Mouse (Mus musculus) CH12.LX (cell line): ENCODE measurements around the gene Snrpg.

Source experiments
- CTCF ChIP-seq, 2 experiments: IDR thresholded peaks in 1 of 2; conservative IDR thresholded peaks in 1 of 2; 2 replicates each; pipeline ENCODE4 v1.5.1; 2011 to 2012; ENCODE audit warnings: low read depth in 2 of 2, low read length in 2 of 2, improper control_type of control experiment in 1 of 2, inconsistent platforms in 1 of 2, mild to moderate bottlenecking in 1 of 2, moderate library complexity in 1 of 2
- EP300 ChIP-seq: IDR thresholded peaks from 2 replicates; pipeline ENCODE4 v1.6.1; 2011; ENCODE audit warnings: low read length, improper control_type of control experiment
- GABPA ChIP-seq: IDR thresholded peaks from 2 replicates; pipeline ENCODE4 v1.6.1; 2012; ENCODE audit warnings: low read depth, low read length, improper control_type of control experiment, inconsistent platforms; ENCODE audit not compliant: insufficient replicate concordance
- HCFC1 ChIP-seq: IDR thresholded peaks from 2 replicates; pipeline ENCODE4 v1.6.1; 2012; ENCODE audit warnings: low read depth, mild to moderate bottlenecking, inconsistent platforms, low read length, improper control_type of control experiment
- JUN ChIP-seq: IDR thresholded peaks from 2 replicates; pipeline ENCODE4 v1.6.1; 2011; ENCODE audit warnings: low read depth, mild to moderate bottlenecking, low read length, improper control_type of control experiment, moderate library complexity; ENCODE audit not compliant: insufficient read depth
- JUND ChIP-seq: conservative IDR thresholded peaks from 2 replicates; pipeline ENCODE4 v1.6.1; 2011; ENCODE audit warnings: low read depth, low read length, improper control_type of control experiment
- KAT2A ChIP-seq: IDR thresholded peaks from 2 replicates; pipeline ENCODE4 v1.6.1; 2012; ENCODE audit warnings: low read length, improper control_type of control experiment, inconsistent platforms; ENCODE audit not compliant: insufficient replicate concordance
- POLR2A ChIP-seq: IDR thresholded peaks from 2 replicates; pipeline ENCODE4 v1.6.1; 2011; ENCODE audit warnings: low read depth, mild to moderate bottlenecking, improper control_type of control experiment, low read length
- POLR2AphosphoS2 ChIP-seq: IDR thresholded peaks from 2 replicates; pipeline ENCODE4 v1.6.1; 2011; ENCODE audit warnings: low read depth, low read length, improper control_type of control experiment
- TCF12 ChIP-seq: IDR thresholded peaks from 2 replicates; pipeline ENCODE4 v1.6.1; 2014; ENCODE audit warnings: low read depth, mild to moderate bottlenecking, inconsistent platforms, low read length, improper control_type of control experiment
- USF1 ChIP-seq: IDR thresholded peaks from 2 replicates; pipeline ENCODE4 v1.6.1; 2014; ENCODE audit warnings: low read depth, mild to moderate bottlenecking, inconsistent platforms, low read length, improper control_type of control experiment
- USF2 ChIP-seq: conservative IDR thresholded peaks from 2 replicates; pipeline ENCODE4 v1.6.1; 2011; ENCODE audit warnings: low read depth, low read length, improper control_type of control experiment
- ZMIZ1 ChIP-seq: IDR thresholded peaks from 2 replicates; pipeline ENCODE4 v1.6.1; 2012; ENCODE audit warnings: low read depth, mild to moderate bottlenecking, inconsistent platforms, low read length, improper control_type of control experiment

GRCm38 (mm10) chr6:86403728-86404099, 32.6 kb downstream of the Snrpg start:
- TF ChIP-seq CTCF (conservative IDR thresholded peaks at IDR 0.05 in 1 of 2, IDR thresholded peaks at IDR 0.05 in 1 of 2; ENCODE audit: low read depth in 2 of 2, low read length in 2 of 2) (no peak), HCFC1 (no peak), POLR2A (no peak), TCF12 (no peak), ZMIZ1 (no peak), JUN (no peak), EP300 (no peak), USF1 (no peak), JUND (no peak), POLR2AphosphoS2 (no peak), GABPA (no peak), KAT2A (0 out of 2 replicates have a peak, but pooled peaks have one; percentile 76), USF2 (no peak)
